Mouse (Mus musculus) ES-E14 (cell line): ENCODE results near the gene Fbxw10. TPM values are rescaled to one million over a fixed set of nuclear protein-coding genes. Genes with fewer than 3 reads are reported as not detected.

ENCODE experiments used
- DNase-seq: peaks from one replicate; pipeline ENCODE4 v3.0.0-alpha.2; 2013; ENCODE audit warnings: low read depth, low spot score
- H3K27ac ChIP-seq: 2 replicates; pipeline ENCODE4 v1.5.1; 2012; ENCODE audit warnings: low read depth, mild to moderate bottlenecking, low read length, moderate library complexity, mixed read lengths; ENCODE audit not compliant: poor library complexity, insufficient read depth, severe bottlenecking
- H3K36me3 ChIP-seq: 2 replicates; pipeline ENCODE4 v1.6.1; 2012; ENCODE audit warnings: mild to moderate bottlenecking, low read length, moderate library complexity, mixed read lengths; ENCODE audit not compliant: control insufficient read depth, poor library complexity, insufficient read depth, severe bottlenecking
- H3K4me1 ChIP-seq, 2 experiments: fragments of 150-350 bp in 1 of 2; sonication (generic) in 1 of 2; 2 replicates each; pipeline ENCODE4 v1.6.1; 2012; ENCODE audit warnings: low read length in 2 of 2, mild to moderate bottlenecking in 1 of 2, mixed read lengths in 1 of 2; ENCODE audit not compliant: control insufficient read depth in 2 of 2, insufficient read depth in 2 of 2, poor library complexity in 1 of 2
- H3K4me3 ChIP-seq, 2 experiments: fragments of 150-350 bp in 1 of 2; sonication (generic) in 1 of 2; 2 replicates each; pipeline ENCODE4 v1.5.1; 2012; ENCODE audit warnings: low read length in 2 of 2, low read depth in 1 of 2, mild to moderate bottlenecking in 1 of 2, mixed read lengths in 1 of 2; ENCODE audit not compliant: insufficient read depth in 1 of 2, poor library complexity in 1 of 2, severe bottlenecking in 1 of 2
- H3K9ac ChIP-seq: 2 replicates; pipeline ENCODE4 v1.6.1; 2012; ENCODE audit warnings: low read depth, mild to moderate bottlenecking, low read length, mixed read lengths; ENCODE audit not compliant: poor library complexity, insufficient read depth, severe bottlenecking
- H3K9me3 ChIP-seq: fragments of 150-350 bp; sonication (generic); 2 replicates; pipeline ENCODE4 v1.6.1; 2012; ENCODE audit warnings: low read depth, mild to moderate bottlenecking, low read length; ENCODE audit not compliant: control insufficient read depth, insufficient read depth
- CHD2 ChIP-seq: IDR thresholded peaks from 2 replicates; pipeline ENCODE4 v1.6.1; 2014; ENCODE audit warnings: mild to moderate bottlenecking, low read depth, low read length, inconsistent platforms
- HCFC1 ChIP-seq: IDR thresholded peaks from 2 replicates; pipeline ENCODE4 v1.6.1; 2012; ENCODE audit warnings: low read length, inconsistent platforms, borderline replicate concordance; ENCODE audit not compliant: insufficient read depth
- MAFK ChIP-seq: IDR thresholded peaks from 2 replicates; pipeline ENCODE4 v1.6.1; 2014; ENCODE audit warnings: mild to moderate bottlenecking, low read depth, low read length, inconsistent platforms; ENCODE audit not compliant: insufficient read depth
- ZC3H11A ChIP-seq: IDR thresholded peaks from 2 replicates; pipeline ENCODE4 v1.6.1; 2012; ENCODE audit warnings: low read depth, mild to moderate bottlenecking, inconsistent platforms, low read length, borderline replicate concordance
- ZNF384 ChIP-seq: IDR thresholded peaks from 2 replicates; pipeline ENCODE4 v1.6.1; 2012; ENCODE audit warnings: low read depth, low read length, inconsistent platforms
- in situ Hi-C, 2 experiments: fragments of 600-800 bp; cut with MboI; formaldehyde crosslinking; loops; one replicate each; pipeline ENCODE4 v1.15.1; 2025; ENCODE audit warnings: low sequenced_read_pairs in 2 of 2, inconsistent platforms in 1 of 2; ENCODE audit not compliant: unreplicated experiment in 2 of 2
- total RNA-seq: library from RNA; depleted of rRNA; stranded (reverse); fragments of 300-350 nt; gene quantifications from 2 replicates; pipeline ENCODE4 v1.2.3, GENCODE M21; 2012; rRNA removed

Gene Fbxw10
- total RNA-seq, 1 experiment: 0.85 TPM

DNA sequence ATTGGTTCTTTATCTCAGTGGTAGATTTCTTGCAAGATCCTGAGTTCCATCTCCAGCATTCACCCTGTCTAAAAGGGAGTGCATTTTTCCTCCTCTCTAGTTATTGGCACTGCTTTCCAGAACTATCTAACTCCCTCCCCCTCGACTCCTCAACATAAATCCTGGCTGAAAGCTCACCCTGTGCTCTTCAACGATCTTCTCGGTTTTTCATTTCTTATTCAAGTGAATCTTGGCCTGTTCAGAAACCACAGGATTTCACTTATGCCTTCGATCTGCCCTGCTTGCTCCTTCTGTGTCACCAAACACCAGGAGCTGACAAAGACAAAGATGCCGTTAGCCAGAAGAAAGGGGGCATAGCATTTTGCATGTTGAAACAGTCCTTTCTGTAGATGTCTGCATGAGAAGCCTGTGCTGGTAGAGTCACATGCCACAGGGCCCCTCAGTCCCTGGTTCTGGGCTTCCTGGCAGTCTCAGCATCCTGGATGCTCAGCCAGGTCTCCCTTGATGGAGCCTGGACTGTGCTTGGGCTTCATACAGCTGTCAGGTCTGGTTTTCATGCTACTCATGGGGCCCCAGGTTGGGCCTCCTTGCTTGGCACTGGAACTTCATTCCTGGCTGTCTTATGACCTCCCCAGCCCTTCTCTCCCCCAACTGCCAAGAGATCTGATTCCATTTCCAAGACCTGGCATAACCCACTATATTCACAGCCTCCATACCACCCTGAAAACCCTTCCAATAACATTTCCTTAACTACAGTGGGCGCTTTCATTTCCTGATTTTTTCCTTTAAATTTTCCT lies 73.3 kb downstream of the Fbxw10 start:
- Histone ChIP-seq H3K36me3 (no peaks in the 10 kb centered on the region), H3K4me1 (no peaks in the 10 kb centered on the region), H3K27ac (no peak overlapping the region), H3K4me3 (no peak overlapping the region), H3K9me3 (no peaks in the 10 kb centered on the region), H3K9ac (no peak overlapping the region)
- in situ Hi-C loops: loop anchor here (5.0 to 10.0 kb wide), 3 partner anchors 165 to 225 kb away; partner anchors contain the start of gene Gm10428 (in 1 of the 2)
- TF ChIP-seq HCFC1 (no peak), ZC3H11A (no peak), ZNF384 (no peak), MAFK (no peak), CHD2 (no peak)
- no peak for DNase-seq

DNA sequence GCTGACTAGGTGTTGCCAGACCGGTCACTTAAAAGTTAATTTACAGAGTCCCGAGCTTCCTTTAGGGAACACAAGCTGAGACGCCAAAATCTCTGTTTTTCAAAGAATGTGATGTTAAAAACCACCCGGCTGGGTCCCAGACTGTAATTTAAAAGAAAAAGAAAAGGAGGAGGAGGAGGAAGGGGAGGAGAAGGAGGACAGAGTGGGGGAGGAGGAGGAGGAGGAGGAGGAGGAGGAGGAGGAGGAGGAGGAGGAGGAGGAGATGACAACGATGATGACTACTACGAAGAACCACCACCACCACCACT lies 73.8 kb downstream of the Fbxw10 start:
- no peak for DNase-seq
- H3K9me3 ChIP-seq: no peaks in the 10 kb centered on the region
- no peaks in the 10 kb centered on the region for H3K36me3 ChIP-seq
- H3K27ac ChIP-seq: no peak overlapping the region
- H3K9ac ChIP-seq: no peak overlapping the region
- no peak for TF ChIP-seq MAFK
- TF ChIP-seq ZNF384: no peak
- no peak for TF ChIP-seq ZC3H11A
- TF ChIP-seq HCFC1: no peak
- H3K4me1 ChIP-seq: no peaks in the 10 kb centered on the region
- H3K4me3 ChIP-seq: no peak overlapping the region
- in situ Hi-C loops: loop anchor here (5.0 to 10.0 kb wide), 2 partner anchors 212 to 224 kb away; no protein-coding TSS in a partner anchor

DNA sequence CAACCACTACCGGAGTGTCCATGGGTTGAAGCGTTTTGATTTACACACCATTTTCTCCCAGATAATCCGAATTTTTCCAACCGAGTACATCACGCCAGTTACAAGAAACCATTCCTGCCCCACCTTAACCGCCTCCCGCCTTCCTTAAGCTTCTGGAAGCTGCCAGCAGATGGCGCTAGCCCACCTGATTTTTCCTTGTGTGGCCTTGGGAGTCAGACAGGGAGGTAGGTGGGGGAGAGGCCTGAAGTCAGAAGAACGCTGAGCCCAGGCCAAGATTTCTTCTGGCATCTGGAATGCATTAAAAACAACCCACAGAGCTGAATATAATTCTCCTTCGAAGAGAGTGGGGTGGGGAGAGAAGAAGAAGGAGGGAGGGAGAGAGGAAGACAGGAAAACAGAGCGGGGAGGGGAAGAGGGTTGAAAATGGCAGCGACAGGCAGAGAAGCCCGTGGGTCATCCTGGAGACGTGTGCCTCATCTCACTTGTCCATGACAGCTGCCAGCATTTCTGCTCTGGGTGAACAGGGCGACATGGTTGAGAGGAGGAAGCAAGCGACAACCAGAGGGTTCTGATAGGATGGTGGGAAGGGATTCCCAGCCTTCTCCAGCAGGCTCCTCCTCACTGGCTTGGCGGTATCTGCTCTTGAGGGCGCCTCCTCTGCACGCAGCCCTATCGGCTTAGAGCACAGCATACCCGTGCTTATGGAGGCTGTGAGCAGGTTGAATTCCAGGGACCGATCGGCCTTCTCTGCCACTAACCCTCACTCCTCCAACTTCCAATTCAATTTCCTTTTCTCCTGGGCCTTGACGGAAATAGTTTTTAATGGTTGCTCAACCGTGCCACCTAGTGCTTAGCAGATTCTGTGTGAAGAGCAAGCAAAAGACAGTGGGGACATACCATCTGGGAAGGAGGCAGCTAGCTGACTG lies 74.4 kb downstream of the Fbxw10 start:
- H3K9ac ChIP-seq: peak overlapping the region; percentile 52; the same call in 1 of the 2 replicates
- in situ Hi-C loops: loop anchor here (5.0 to 10.0 kb wide), 2 partner anchors 211 to 223 kb away; no protein-coding TSS in a partner anchor
- H3K4me3 ChIP-seq: peak overlapping the region in 1 of 2 experiments; percentile 34; a peak in 2 of 4 replicates
- TF ChIP-seq CHD2 (no peak), ZC3H11A (peak; percentile 68; the same call in 1 of the 2 replicates), MAFK (no peak)
- H3K9me3 ChIP-seq: no peaks in the 10 kb centered on the region
- H3K4me1 ChIP-seq: no peaks in the 10 kb centered on the region
- H3K36me3 ChIP-seq: no peaks in the 10 kb centered on the region
- H3K27ac ChIP-seq: no peak overlapping the region
- peak; percentile 95 for DNase-seq

DNA sequence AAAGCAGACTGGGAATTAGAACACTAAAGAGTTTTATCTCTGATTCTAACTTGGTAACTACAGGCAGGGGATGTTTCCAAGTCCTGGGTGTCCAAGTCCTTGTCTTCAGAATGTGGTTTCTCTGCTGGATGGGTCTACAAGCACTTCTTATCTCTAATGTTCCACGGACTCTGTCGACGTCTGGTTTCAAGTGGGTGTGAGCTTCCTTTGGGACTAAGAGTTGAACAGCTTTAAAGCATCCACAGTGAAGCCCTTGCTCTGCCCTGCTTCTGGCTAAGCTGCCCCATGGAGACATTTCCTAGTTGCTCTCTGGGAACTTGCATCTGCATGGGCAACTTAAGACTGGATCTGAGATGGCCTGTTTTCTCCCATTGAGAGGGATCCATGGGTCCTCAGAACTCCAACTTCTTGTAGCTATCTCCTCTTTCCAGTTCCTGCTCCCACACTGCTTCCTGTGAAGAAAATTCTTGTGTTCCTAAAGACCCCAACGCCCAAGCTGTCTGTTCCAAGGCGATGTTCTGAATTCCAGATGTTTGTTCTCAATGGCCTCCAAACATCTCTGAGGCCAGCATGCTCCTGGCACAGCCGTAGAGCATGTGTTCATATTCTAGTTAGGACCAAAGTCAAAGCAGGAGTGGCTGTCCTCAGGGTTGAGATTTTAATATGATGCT lies 77.4 kb downstream of the Fbxw10 start:
- no peak overlapping the region for H3K9ac ChIP-seq
- H3K9me3 ChIP-seq: no peaks in the 10 kb centered on the region
- in situ Hi-C loops: loop anchor here (5.0 to 10.0 kb wide), 2 partner anchors 208 to 221 kb away; no protein-coding TSS in a partner anchor
- no peak overlapping the region for H3K4me3 ChIP-seq
- no peak for DNase-seq
- no peak overlapping the region for H3K27ac ChIP-seq
- TF ChIP-seq HCFC1: no peak
- no peak for TF ChIP-seq CHD2
- no peak for TF ChIP-seq ZC3H11A
- H3K4me1 ChIP-seq: no peaks in the 10 kb centered on the region
- H3K36me3 ChIP-seq: no peaks in the 10 kb centered on the region

Other genes with a start within 250 kb of the Fbxw10 start
- 9.9 and 11.6 TPM in 2 replicates for gene Lrrc75a, start 198.5 kb upstream of the Fbxw10 start, total RNA-seq
- gene Mmgt2, start 198.4 kb upstream of the Fbxw10 start, total RNA-seq: 11.4 and 13.6 TPM in 2 replicates
- gene Zfp287, start 115.2 kb upstream of the Fbxw10 start, total RNA-seq: 2.2 and 3.6 TPM in 2 replicates
- not detected in 2 replicates for gene Gm10428, start 94.0 kb upstream of the Fbxw10 start, total RNA-seq
- gene Zfp286, start 57.6 kb upstream of the Fbxw10 start, total RNA-seq: 6.3 and 9.1 TPM in 2 replicates
- 3.5 and 4.1 TPM in 2 replicates for gene Trim16, start 26.8 kb upstream of the Fbxw10 start, total RNA-seq
- gene Tvp23b, start 32.4 kb downstream of the Fbxw10 start, total RNA-seq: 62.5 and 68.5 TPM in 2 replicates
- 1.1 and 1.6 TPM in 2 replicates for gene Cdrt4, start 104.1 kb downstream of the Fbxw10 start, total RNA-seq
- not detected in 2 replicates for gene Tekt3, start 214.6 kb downstream of the Fbxw10 start, total RNA-seq